Comparison of ENCODE assay signal across 14 mouse cellular contexts in genomic region chr2:169663792-169664191, GRCm38 (mm10). TPM values are rescaled to one million over a fixed set of nuclear protein-coding genes. Genes with fewer than 3 reads are reported as not detected.
DNase-seq lines count a peak whose midpoint lies in the region; ATAC-seq lines count a peak whose summit lies in the region.
"Had no signal": no experiment of that assay in that cellular context is flagged by ENCODE, and none has a peak within 500 bp of the region (broad histone marks: within the 10 kb centered on the region; RNA-seq: fewer than 3 reads in every experiment).

No protein-coding gene starts in this region.

- H3K4me1 ChIP-seq in kidney, embryonic 14.5 days (ENCODE audit: control insufficient read depth, insufficient read depth, low read length): peaks cover 34% of the 10 kb centered on the region
- peaks cover 43% of the 10 kb centered on the region for H3K4me1 ChIP-seq in limb, embryonic 10.5 days

- peak overlapping the region; percentile 72 for H3K27ac ChIP-seq in kidney, embryonic 14.5 days (ENCODE audit: low read depth, low read length)
- H3K27ac ChIP-seq in limb, embryonic 10.5 days: peak overlapping the region; percentile 75
- H3K27ac ChIP-seq: forebrain, embryonic 13.5 days; limb, embryonic 12.5 days had no signal

- ATAC-seq in kidney, embryonic 14.5 days (ENCODE audit: low FRiP score, low TSS enrichment): no peak
- ATAC-seq: forebrain, embryonic 13.5 days; midbrain, embryonic 15.5 days had no signal

- peak; percentile 35 for DNase-seq in embryo, embryonic 11 days
- DNase-seq in embryo, embryonic 9.5 days (ENCODE audit: extremely low spot score): no peak
- DNase-seq in kidney, postnatal 36 days: no peak
- peak; percentile 12 for DNase-seq in CD4-positive helper T cell, adult 2 months (ENCODE audit: low read depth, low spot score)
- DNase-seq in limb, embryonic 10.5 days (ENCODE audit: low spot score): no peak
- DNase-seq in spleen, adult 12 weeks (ENCODE audit: low spot score): no peak
- DNase-seq in urinary bladder, postnatal 36 days (ENCODE audit: low spot score in 2 of 2): no peak
- DNase-seq: adrenal gland, postnatal 25 days; cerebellum, adult 9-10 months; kidney, adult 18-20 months had no signal

- H3K9ac ChIP-seq in kidney, embryonic 14.5 days (ENCODE audit: low read depth, low read length): peak overlapping the region; percentile 19; the same call in 1 of the 2 replicates
- H3K9ac ChIP-seq: forebrain, embryonic 13.5 days; limb, embryonic 12.5 days; midbrain, embryonic 15.5 days had no signal

- H3K9me3 ChIP-seq in kidney, embryonic 14.5 days (ENCODE audit: control insufficient read depth, low read length): no peaks in the 10 kb centered on the region
- H3K9me3 ChIP-seq in limb, embryonic 10.5 days (replicated peaks): no peaks in the 10 kb centered on the region
- H3K9me3 ChIP-seq: forebrain, embryonic 13.5 days; limb, embryonic 12.5 days; midbrain, embryonic 15.5 days had no signal

- H3K4me3 ChIP-seq in kidney, embryonic 14.5 days (ENCODE audit: low read length): no peak overlapping the region
- no peak overlapping the region for H3K4me3 ChIP-seq in limb, embryonic 10.5 days
- H3K4me3 ChIP-seq: forebrain, embryonic 13.5 days; limb, embryonic 12.5 days; midbrain, embryonic 15.5 days had no signal

- no peaks in the 10 kb centered on the region for H3K27me3 ChIP-seq in kidney, embryonic 14.5 days (ENCODE audit: control insufficient read depth, insufficient read depth, low read length)
- no peaks in the 10 kb centered on the region for H3K27me3 ChIP-seq in limb, embryonic 10.5 days (ENCODE audit: low read depth, poor library complexity, severe bottlenecking)
- H3K27me3 ChIP-seq: forebrain, embryonic 13.5 days; limb, embryonic 12.5 days; midbrain, embryonic 15.5 days had no signal

- WGBS in kidney, embryonic 14.5 days: 15% methylated on average over 8 of the region's 8 CpGs
- 25% methylated on average over 8 of the region's 8 CpGs for WGBS in limb, embryonic 10.5 days

- H3K4me2 ChIP-seq in kidney, embryonic 14.5 days (replicated peaks; ENCODE audit: low read depth, low read length): no peak overlapping the region
- H3K4me2 ChIP-seq: forebrain, embryonic 13.5 days; limb, embryonic 12.5 days; midbrain, embryonic 15.5 days had no signal

- no peaks in the 10 kb centered on the region for H3K36me3 ChIP-seq in kidney, embryonic 14.5 days (ENCODE audit: control insufficient read depth, insufficient read depth, low read length)
- 0 out of 2 replicates have a peak, but pooled peaks cover 3% of the 10 kb centered on the region for H3K36me3 ChIP-seq in limb, embryonic 10.5 days
- H3K36me3 ChIP-seq: limb, embryonic 12.5 days; midbrain, embryonic 15.5 days had no signal

RNA-seq across cellular contexts. Expression of gene Tshz2, which starts 31.0 kb away (rescaled TPM):
- 11.7 and 14.8 TPM in 2 replicates for polyA plus RNA-seq in kidney, embryonic 14.5 days (2014; fragmentation: Nextera tagmentation; extraction: Ambion mirVana)
- 7.6 and 8.0 TPM in 2 replicates for polyA plus RNA-seq in limb, embryonic 10.5 days (2016; fragmentation: Nextera tagmentation; extraction: Ambion mirVana)

Comparison
In these comparisons a context has a peak if more than half of its experiments do, and no peak if none do; other contexts are left out.
1. DNase-seq: peak in embryo, embryonic 11 days (single experiment) and CD4-positive helper T cell, adult 2 months (single experiment); none in embryo, embryonic 9.5 days (single experiment), kidney, postnatal 36 days (0 of 2), limb, embryonic 10.5 days (single experiment), spleen, adult 12 weeks (single experiment) and urinary bladder, postnatal 36 days (0 of 2).